Mouse (Mus musculus) liver, embryonic 14.5 days (tissue): ENCODE results near the gene Ccnb1.
"Not testable (repeated sequence)": the region's sequence is repeated elsewhere in the genome, so short reads cannot be mapped to it uniquely, and the experiment has no call there.

Experiments
- CTCF ChIP-seq: IDR thresholded peaks from 2 replicates; pipeline ENCODE4 v1.5.1; 2016; ENCODE audit warnings: antibody characterized with exemption, low read depth, control low read depth
- EP300 ChIP-seq: IDR thresholded peaks from 2 replicates; pipeline ENCODE4 v1.6.1; 2016; ENCODE audit warnings: antibody characterized with exemption, low read depth

DNA sequence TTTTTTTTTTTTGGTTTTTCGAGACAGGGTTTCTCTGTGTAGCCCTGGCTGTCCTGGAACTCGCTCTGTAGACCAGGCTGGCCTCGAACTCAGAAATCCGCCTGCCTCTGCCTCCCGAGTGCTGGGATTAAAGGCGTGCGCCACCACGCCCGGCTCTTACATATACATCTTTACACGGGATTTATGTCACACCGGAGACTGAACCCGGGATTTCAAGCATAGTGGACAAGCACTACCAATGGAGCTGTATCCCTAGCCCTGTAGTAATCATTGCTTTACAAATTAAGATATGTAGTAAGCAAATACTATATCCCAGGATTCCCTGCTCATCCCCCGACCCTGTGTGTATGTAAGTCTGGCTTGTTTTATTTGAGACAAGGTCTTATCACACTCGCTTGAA, 1.7 kb upstream of the Ccnb1 start:
- not testable (repeated sequence) for TF ChIP-seq CTCF, EP300
